Mouse (Mus musculus) liver, postnatal 0 days (tissue): Measurements from ENCODE around the gene Ascc3.

Source experiments
- CTCF ChIP-seq: sonication (generic); IDR thresholded peaks from 2 replicates; pipeline ENCODE4 v1.5.1; 2016; ENCODE audit warnings: antibody characterized with exemption, low read depth
- EP300 ChIP-seq: IDR thresholded peaks from 2 replicates; pipeline ENCODE4 v1.6.1; 2016; ENCODE audit warnings: antibody characterized with exemption, low read depth, mild to moderate bottlenecking

GRCm38 (mm10) chr10:50653551-50653950, 61.1 kb downstream of the Ascc3 start:
- no peak for TF ChIP-seq CTCF
- TF ChIP-seq EP300, result no peak
